Mouse (Mus musculus) heart, postnatal 0 days (tissue): ENCODE data around the gene Atp6v1fnb. TPM values are rescaled to one million over a fixed set of nuclear protein-coding genes. Genes with fewer than 3 reads are reported as not detected.
A peak's percentile ranks its signal among the peaks of the same experiment; 100 is the strongest.

ENCODE experiments used
- ATAC-seq: fragments of 200-750 bp; cut with Nextera tagmentation; 2 replicates; pipeline ENCODE4 v1.8.0; 2017; ENCODE audit warnings: low read depth, moderate number of reproducible peaks, moderate library complexity; ENCODE audit not compliant: insufficient read depth
- DNase-seq: peaks from one replicate; pipeline ENCODE4 v3.0.0-alpha.2; 2016; ENCODE audit warnings: low spot score
- H3K27ac ChIP-seq: fragments of 300-500 bp; sonication (generic); 2 replicates; pipeline ENCODE4 v1.5.1; 2014; ENCODE audit warnings: low read depth, mild to moderate bottlenecking
- H3K27me3 ChIP-seq: fragments of 300-500 bp; sonication (generic); 2 replicates; pipeline ENCODE4 v1.6.1; 2014; ENCODE audit warnings: low read length, mixed read lengths; ENCODE audit not compliant: control insufficient read depth, insufficient read depth
- H3K36me3 ChIP-seq: fragments of 300-500 bp; sonication (generic); replicated peaks from 2 replicates; pipeline ENCODE4 v1.6.1; 2014; ENCODE audit warnings: low read length, mixed read lengths; ENCODE audit not compliant: control insufficient read depth, insufficient read depth
- H3K4me1 ChIP-seq: fragments of 300-500 bp; sonication (generic); 2 replicates; pipeline ENCODE4 v1.6.1; 2014; ENCODE audit warnings: antibody characterized with exemption; ENCODE audit not compliant: control insufficient read depth, insufficient read depth
- H3K4me2 ChIP-seq: fragments of 300-500 bp; sonication (generic); 2 replicates; pipeline ENCODE4 v1.6.1; 2014; ENCODE audit warnings: low read depth, mild to moderate bottlenecking, low read length, moderate library complexity
- H3K4me3 ChIP-seq: fragments of 300-500 bp; sonication (generic); 2 replicates; pipeline ENCODE4 v1.5.1; 2014; ENCODE audit warnings: low read depth, low read length
- H3K9ac ChIP-seq: fragments of 300-500 bp; sonication (generic); replicated peaks from 2 replicates; pipeline ENCODE4 v1.6.1; 2014; ENCODE audit warnings: low read depth, low read length, mixed read lengths
- H3K9me3 ChIP-seq: fragments of 300-500 bp; sonication (generic); replicated peaks from 2 replicates; pipeline ENCODE4 v1.6.1; 2016; ENCODE audit warnings: low read length; ENCODE audit not compliant: control insufficient read depth
- CTCF ChIP-seq: IDR thresholded peaks from 2 replicates; pipeline ENCODE4 v1.5.1; 2016; ENCODE audit warnings: antibody characterized with exemption, control low read depth, low read depth
- EP300 ChIP-seq: IDR thresholded peaks from 2 replicates; pipeline ENCODE4 v1.6.1; 2016; ENCODE audit warnings: antibody characterized with exemption, low read depth
- WGBS: fragments of 180-500 bp; shearing (Covaris S2); extraction: QIAGEN DNeasy Blood & Tissue Kit; methylation state at CpG from one replicate; pipeline ENCODE4 v1.1.7; 2014; 5-methylcytosine and 5-hydroxymethylcytosine counted together
- polyA plus RNA-seq: library from polyadenylated mRNA; unstranded; fragments of >200 nt; fragmentation: Nextera tagmentation; extraction: Ambion mirVana; gene quantifications from 2 replicates; pipeline ENCODE4 v1.2.1, GENCODE M21; 2015
- total RNA-seq: library from RNA; depleted of rRNA; stranded (reverse); fragments of >200 nt; gene quantifications from 2 replicates; pipeline ENCODE4 v1.2.3, GENCODE M21; 2014; ENCODE audit warnings: low replicate concordance; rRNA removed

Gene Atp6v1fnb
- total and polyA plus RNA-seq, 2 experiments from 2014 or later, result not detected

DNA sequence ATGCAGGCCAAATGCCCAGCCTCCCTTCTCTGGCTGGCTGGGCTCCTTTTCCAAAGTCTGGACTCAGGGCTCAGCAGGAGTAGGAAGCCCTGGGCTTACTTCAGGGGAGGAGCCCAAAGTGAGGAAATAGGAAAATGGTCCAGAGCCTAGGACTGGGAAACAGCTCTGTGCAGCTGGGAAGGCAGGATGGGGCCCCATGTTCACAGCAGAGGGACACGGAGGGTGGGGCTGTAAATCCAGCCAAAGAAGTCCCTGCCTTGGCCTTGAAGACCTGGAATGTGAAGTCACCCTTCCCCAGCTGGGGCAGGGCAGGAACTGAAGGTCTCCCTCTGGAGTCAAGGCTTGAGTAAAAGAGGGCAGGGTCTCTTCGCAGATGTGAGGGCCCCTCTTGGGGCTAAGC, 37.8 kb downstream of the Atp6v1fnb start:
- Histone ChIP-seq H3K36me3 (no peaks in the 10 kb centered on the region), H3K4me2 (no peak overlapping the region), H3K4me3 (no peak overlapping the region), H3K9ac (no peak overlapping the region), H3K4me1 (peaks cover 27% of the 10 kb centered on the region), H3K9me3 (no peaks in the 10 kb centered on the region), H3K27ac (no peak overlapping the region), H3K27me3 (peaks cover 17% of the 10 kb centered on the region; the same call in 1 of the 2 replicates)
- TF ChIP-seq EP300 (no peak), CTCF (no peak)
- WGBS, result 51% methylated on average over 2 of the region's 2 CpGs
- no peak for DNase-seq
- peak; percentile 40 for ATAC-seq

GRCm38 (mm10) chr6:29513284-29513683, 42.0 kb downstream of the Atp6v1fnb start:
- peaks cover 4% of the 10 kb centered on the region; the same call in 1 of the 2 replicates for H3K27me3 ChIP-seq
- peaks cover 15% of the 10 kb centered on the region for H3K4me1 ChIP-seq
- DNase-seq (peak; percentile 72), ATAC-seq (peak; percentile 59)
- WGBS, result 3% methylated on average over 11 of the region's 11 CpGs
- no peaks in the 10 kb centered on the region for H3K9me3 ChIP-seq
- H3K27ac ChIP-seq, result peak overlapping the region; percentile 35; the same call in 1 of the 2 replicates
- H3K4me2 ChIP-seq, result peak overlapping the region; percentile 38
- no peaks in the 10 kb centered on the region for H3K36me3 ChIP-seq
- H3K4me3 ChIP-seq, result peak overlapping the region; percentile 20
- no peak for TF ChIP-seq EP300
- TF ChIP-seq CTCF, result no peak
- H3K9ac ChIP-seq, result no peak overlapping the region; the same call in 1 of the 2 replicates

DNA sequence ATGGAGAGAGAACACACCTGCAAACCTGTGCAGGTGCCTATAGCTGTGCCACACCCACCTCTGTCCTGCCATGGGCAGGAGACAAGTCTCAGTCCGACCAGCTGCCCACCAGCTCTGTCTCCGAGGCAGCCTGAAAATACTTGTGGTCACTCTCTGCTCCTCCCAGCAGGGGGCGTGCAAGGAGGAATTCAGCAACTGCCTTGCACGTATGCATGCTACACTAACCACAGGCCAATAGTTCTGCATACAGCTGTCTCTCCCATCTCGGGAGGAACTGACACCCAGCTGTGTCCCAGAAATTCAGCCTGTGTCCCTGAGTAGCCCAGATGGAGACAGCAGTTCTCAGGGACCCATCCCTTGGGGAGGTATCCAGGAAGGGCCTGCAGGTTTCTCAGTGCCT, 45.9 kb downstream of the Atp6v1fnb start:
- Histone ChIP-seq H3K4me3 (no peak overlapping the region), H3K4me2 (no peak overlapping the region), H3K9me3 (no peaks in the 10 kb centered on the region), H3K4me1 (peaks cover 9% of the 10 kb centered on the region), H3K9ac (no peak overlapping the region), H3K27ac (no peak overlapping the region), H3K27me3 (peaks cover 4% of the 10 kb centered on the region; the same call in 1 of the 2 replicates), H3K36me3 (no peaks in the 10 kb centered on the region)
- peak; percentile 80 for TF ChIP-seq CTCF
- TF ChIP-seq EP300, result no peak
- 6% methylated on average over 5 of the region's 5 CpGs for WGBS
- DNase-seq (peak; percentile 57), ATAC-seq (peak; percentile 43)

GRCm38 (mm10) chr6:29522626-29523300, 51.5 kb downstream of the Atp6v1fnb start:
- Histone ChIP-seq H3K4me2 (no peak overlapping the region), H3K4me1 (no peaks in the 10 kb centered on the region), H3K4me3 (no peak overlapping the region), H3K27me3 (peaks cover 16% of the 10 kb centered on the region), H3K9me3 (no peaks in the 10 kb centered on the region), H3K36me3 (no peaks in the 10 kb centered on the region), H3K27ac (0 out of 2 replicates have a peak overlapping the region, but pooled peaks have one; percentile 9), H3K9ac (no peak overlapping the region)
- 71% methylated on average over 6 of the region's 6 CpGs for WGBS
- no peak for DNase-seq
- ATAC-seq, result no peak
- TF ChIP-seq CTCF, result no peak
- TF ChIP-seq EP300, result no peak

Other genes with a start within 250 kb of the Atp6v1fnb start
- gene Hilpda, start 198.9 kb upstream of the Atp6v1fnb start, total RNA-seq, result 42.1 and 46.5 TPM in 2 replicates
- gene Hilpda, start 198.9 kb upstream of the Atp6v1fnb start, polyA plus RNA-seq, result 23.8 and 27.8 TPM in 2 replicates
- gene Fam71f2, start 191.8 kb upstream of the Atp6v1fnb start, total RNA-seq, result not detected in 2 replicates
- 0.12 and 0.18 TPM in 2 replicates for gene Fam71f2, start 191.8 kb upstream of the Atp6v1fnb start, polyA plus RNA-seq
- gene Fam71f1, start 152.3 kb upstream of the Atp6v1fnb start, total RNA-seq, result not detected in 2 replicates
- 0.07 TPM in 1 of 2 replicates, not detected in the other for gene Fam71f1, start 152.3 kb upstream of the Atp6v1fnb start, polyA plus RNA-seq
- gene Calu, start 123.4 kb upstream of the Atp6v1fnb start, total RNA-seq, result 296 and 341 TPM in 2 replicates
- gene Calu, start 123.4 kb upstream of the Atp6v1fnb start, polyA plus RNA-seq, result 278 and 287 TPM in 2 replicates
- 15.1 TPM in 1 of 2 replicates, not detected in the other for gene Opn1sw, start 83.0 kb upstream of the Atp6v1fnb start, total RNA-seq
- gene Opn1sw, start 83.0 kb upstream of the Atp6v1fnb start, polyA plus RNA-seq, result 0.12 and 0.40 TPM in 2 replicates
- 14.9 and 15.7 TPM in 2 replicates for gene Ccdc136, start 75.1 kb upstream of the Atp6v1fnb start, total RNA-seq
- gene Ccdc136, start 75.1 kb upstream of the Atp6v1fnb start, polyA plus RNA-seq, result 10.6 and 14.3 TPM in 2 replicates
- 241 and 301 TPM in 2 replicates for gene Flnc, start 38.2 kb upstream of the Atp6v1fnb start, total RNA-seq
- 18.5 and 24.3 TPM in 2 replicates for gene Flnc, start 38.2 kb upstream of the Atp6v1fnb start, polyA plus RNA-seq
- 162 and 247 TPM in 2 replicates for gene Atp6v1f, start 3.7 kb upstream of the Atp6v1fnb start, total RNA-seq
- gene Atp6v1f, start 3.7 kb upstream of the Atp6v1fnb start, polyA plus RNA-seq, result 228 and 238 TPM in 2 replicates
- gene Kcp, start 36.5 kb downstream of the Atp6v1fnb start, total RNA-seq, result 6.2 and 17.9 TPM in 2 replicates
- gene Kcp, start 36.5 kb downstream of the Atp6v1fnb start, polyA plus RNA-seq, result 4.2 and 4.7 TPM in 2 replicates
- gene Irf5, start 55.2 kb downstream of the Atp6v1fnb start, total RNA-seq, result 3.5 and 3.6 TPM in 2 replicates
- 2.3 and 2.7 TPM in 2 replicates for gene Irf5, start 55.2 kb downstream of the Atp6v1fnb start, polyA plus RNA-seq
- 55.1 and 55.5 TPM in 2 replicates for gene Tnpo3, start 138.4 kb downstream of the Atp6v1fnb start, total RNA-seq
- 35.7 and 37.3 TPM in 2 replicates for gene Tnpo3, start 138.4 kb downstream of the Atp6v1fnb start, polyA plus RNA-seq
- 1.1 and 1.8 TPM in 2 replicates for gene Tspan33, start 222.8 kb downstream of the Atp6v1fnb start, total RNA-seq
- 1.3 and 1.6 TPM in 2 replicates for gene Tspan33, start 222.8 kb downstream of the Atp6v1fnb start, polyA plus RNA-seq